Mouse (Mus musculus): Measurements from ENCODE around the gene Gm6268.

The Gm6268 gene

GRCm38 (mm10) chrX:36400980-36401379 lies at the start of gene Gm6268:
Gm6268 (plus strand) TSS chrX:36401280.
- DNase-seq (ENCODE audit: low read depth, low spot score) = no peak

DNA sequence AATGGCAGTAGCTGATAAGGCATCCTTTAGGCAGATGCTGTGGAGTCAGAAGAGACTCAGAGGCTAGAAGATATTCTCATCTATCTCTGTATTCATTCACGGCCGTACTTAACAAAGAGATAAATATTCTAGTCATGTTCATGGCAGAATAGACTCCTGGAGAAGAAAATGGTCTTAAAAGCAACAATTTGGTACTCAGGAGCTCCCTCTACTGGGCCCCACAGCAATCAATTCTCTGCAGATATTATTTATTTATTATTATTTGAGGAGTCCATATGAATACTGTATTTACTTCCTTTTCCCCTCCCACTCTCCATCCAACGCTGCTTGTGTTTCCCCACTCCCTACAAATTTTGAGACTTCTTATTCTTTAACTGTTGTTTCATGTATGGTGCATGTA lies 48.6 kb upstream of the Gm6268 start:
- peak; percentile 25 for DNase-seq (ENCODE audit: low read depth, low spot score)

- DNase-seq (ENCODE audit: low read depth, low spot score) = no peak
Observed at GRCm38 (mm10) chrX:36385340-36385739, 15.7 kb upstream of the Gm6268 start.

GRCm38 (mm10) chrX:36389971-36390370 lies 11.1 kb upstream of the Gm6268 start:
- DNase-seq (ENCODE audit: low read depth, low spot score) = no peak

- DNase-seq (ENCODE audit: low read depth, low spot score) = no peak
Observed at GRCm38 (mm10) chrX:36390503-36390902, 10.6 kb upstream of the Gm6268 start.

GRCm38 (mm10) chrX:36392672-36393071 lies 8.4 kb upstream of the Gm6268 start:
- no peak for DNase-seq (ENCODE audit: low read depth, low spot score)

GRCm38 (mm10) chrX:36393279-36393678 lies 7.8 kb upstream of the Gm6268 start:
- no peak for DNase-seq (ENCODE audit: low read depth, low spot score)

DNA sequence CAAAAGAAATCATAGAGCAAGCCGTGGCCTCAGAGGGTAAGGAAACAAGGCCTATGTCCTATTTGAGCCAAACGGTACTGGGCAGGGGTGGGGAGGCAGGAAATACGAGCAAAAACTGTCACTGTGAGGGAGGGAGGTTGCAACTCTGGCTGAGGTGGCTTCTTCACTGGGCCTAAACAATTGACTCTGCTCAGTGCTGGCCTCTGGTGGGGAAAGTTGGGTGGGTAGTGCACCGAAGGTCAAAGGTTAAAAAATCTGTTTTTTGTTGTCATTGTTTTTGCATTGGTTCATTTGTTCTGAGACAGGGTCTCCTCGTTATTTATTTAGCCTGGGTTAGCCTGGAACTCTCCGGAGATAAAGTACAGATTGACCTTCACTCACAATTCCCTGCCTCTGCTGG lies 1.2 kb downstream of the Gm6268 start:
- DNase-seq (ENCODE audit: low read depth, low spot score) = no peak

DNA sequence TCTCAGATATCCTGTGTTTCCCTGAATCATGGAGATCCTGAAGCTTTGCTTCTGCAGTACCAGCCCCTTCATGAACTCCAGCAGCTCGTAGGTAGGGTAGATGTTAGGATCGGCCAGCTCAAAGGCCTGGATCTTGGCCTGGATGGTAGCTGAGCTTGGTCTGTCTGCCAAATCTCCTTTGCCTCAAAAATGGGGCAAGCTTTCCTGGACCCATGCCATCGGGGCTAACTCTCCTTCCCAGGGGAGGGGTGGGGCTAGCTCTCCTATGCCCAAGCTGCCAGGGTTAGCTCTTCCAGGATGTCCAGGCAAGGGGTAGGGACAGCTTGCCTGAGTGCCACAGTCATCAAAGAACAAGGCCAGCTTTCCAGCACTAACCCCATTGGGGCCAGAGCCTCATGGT lies 18.1 kb downstream of the Gm6268 start:
- DNase-seq (ENCODE audit: low read depth, low spot score) = no peak

GRCm38 (mm10) chrX:36434993-36435392 lies 33.9 kb downstream of the Gm6268 start:
- DNase-seq (ENCODE audit: low read depth, low spot score) = peak; percentile 2

DNA sequence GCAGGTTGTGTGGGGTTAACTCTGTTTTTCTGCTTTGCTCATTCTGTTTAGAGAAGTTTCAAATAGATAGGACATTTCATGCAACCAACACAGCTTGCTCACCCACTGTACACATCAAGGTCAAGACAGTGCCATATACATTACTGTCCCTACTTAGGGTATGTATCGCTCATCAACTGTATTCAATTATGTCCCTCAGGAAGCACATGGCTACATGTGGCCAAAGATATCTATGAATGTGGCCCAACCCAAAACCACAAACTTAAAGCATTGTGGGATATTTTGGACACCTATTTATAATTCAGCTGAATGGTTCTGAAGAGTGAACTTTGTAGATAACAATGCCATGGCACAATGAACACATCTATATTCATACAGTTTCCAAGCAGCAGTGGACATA lies 36.9 kb downstream of the Gm6268 start:
- no peak for DNase-seq (ENCODE audit: low read depth, low spot score)
